Mouse (Mus musculus) central nervous system, embryonic 14 days (tissue): ENCODE results near the gene Kantr. TPM values are rescaled to one million over a fixed set of nuclear protein-coding genes. Genes with fewer than 3 reads are reported as not detected.

Experiments
- polyA plus RNA-seq: library from polyadenylated mRNA; depleted of rRNA; stranded (reverse); fragments of >200 nt; gene quantifications from 2 replicates; pipeline ENCODE4 v1.2.3, GENCODE M21; 2012; rRNA removed

Gene Kantr
- polyA plus RNA-seq, result 21.3 and 23.3 TPM in 2 replicates

DNA sequence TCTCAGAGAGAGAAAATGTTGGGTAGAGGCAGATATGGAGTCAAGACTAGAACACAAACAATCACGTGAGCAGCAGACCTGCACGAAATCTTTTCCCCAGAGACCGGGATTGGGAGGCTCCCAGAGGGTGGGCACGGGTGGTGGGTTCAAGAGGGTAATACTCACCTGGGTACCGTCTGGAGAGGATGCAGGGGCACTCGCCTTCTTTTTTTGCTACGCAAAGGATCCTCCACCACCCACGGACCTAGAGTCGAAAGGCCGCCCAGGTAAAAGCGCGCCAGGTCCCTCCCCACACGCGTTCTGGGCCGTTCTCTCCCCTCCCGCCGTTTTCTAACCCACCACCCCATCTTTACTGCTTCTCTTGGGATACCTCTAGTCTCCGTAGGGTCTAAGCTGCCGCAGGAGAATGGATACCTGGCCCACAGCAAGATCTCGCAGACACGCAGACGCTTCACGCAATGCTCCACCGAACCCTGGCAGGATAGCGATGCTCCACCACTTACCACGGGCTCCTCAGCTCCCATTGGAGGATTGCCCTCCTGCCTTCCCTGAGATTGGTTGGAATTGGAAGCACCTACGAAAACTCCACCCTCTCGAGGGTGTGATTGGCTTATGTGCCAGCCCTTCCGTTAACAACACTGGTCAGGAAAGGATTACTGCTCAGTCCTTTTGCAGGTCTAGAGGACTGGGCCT, at the start of gene Kantr:
Kantr (minus strand) TSS at position 500 of the 693 bp plus-strand sequence.

GRCm38 (mm10) chrX:152368397-152369273, 41.3 kb upstream of the Kantr start, which contains the start of gene Gpr173:
TSS of gene Gpr173 (minus strand) at chrX:152368704.

GRCm38 (mm10) chrX:152342358-152342901, 15.1 kb upstream of the Kantr start, which contains the start of gene Tspyl2:
TSS of gene Tspyl2 (minus strand) at chrX:152342425.

Other genes starting within 250 kb of the Kantr start
- gene Iqsec2, start 183.2 kb downstream of the Kantr start, polyA plus RNA-seq, result 8.4 and 9.3 TPM in 2 replicates
- gene Kdm5c, start 94.5 kb downstream of the Kantr start, polyA plus RNA-seq, result 46.3 and 52.3 TPM in 2 replicates
- gene Tspyl2, start 14.9 kb upstream of the Kantr start, polyA plus RNA-seq, result 142 and 144 TPM in 2 replicates
- 20.2 and 21.0 TPM in 2 replicates for gene Gpr173, start 41.2 kb upstream of the Kantr start, polyA plus RNA-seq
- not detected in 2 replicates for gene Cldn34a, start 235.8 kb upstream of the Kantr start, polyA plus RNA-seq